Mouse (Mus musculus): ENCODE results near the gene Aup1.

Gene Aup1

DNA sequence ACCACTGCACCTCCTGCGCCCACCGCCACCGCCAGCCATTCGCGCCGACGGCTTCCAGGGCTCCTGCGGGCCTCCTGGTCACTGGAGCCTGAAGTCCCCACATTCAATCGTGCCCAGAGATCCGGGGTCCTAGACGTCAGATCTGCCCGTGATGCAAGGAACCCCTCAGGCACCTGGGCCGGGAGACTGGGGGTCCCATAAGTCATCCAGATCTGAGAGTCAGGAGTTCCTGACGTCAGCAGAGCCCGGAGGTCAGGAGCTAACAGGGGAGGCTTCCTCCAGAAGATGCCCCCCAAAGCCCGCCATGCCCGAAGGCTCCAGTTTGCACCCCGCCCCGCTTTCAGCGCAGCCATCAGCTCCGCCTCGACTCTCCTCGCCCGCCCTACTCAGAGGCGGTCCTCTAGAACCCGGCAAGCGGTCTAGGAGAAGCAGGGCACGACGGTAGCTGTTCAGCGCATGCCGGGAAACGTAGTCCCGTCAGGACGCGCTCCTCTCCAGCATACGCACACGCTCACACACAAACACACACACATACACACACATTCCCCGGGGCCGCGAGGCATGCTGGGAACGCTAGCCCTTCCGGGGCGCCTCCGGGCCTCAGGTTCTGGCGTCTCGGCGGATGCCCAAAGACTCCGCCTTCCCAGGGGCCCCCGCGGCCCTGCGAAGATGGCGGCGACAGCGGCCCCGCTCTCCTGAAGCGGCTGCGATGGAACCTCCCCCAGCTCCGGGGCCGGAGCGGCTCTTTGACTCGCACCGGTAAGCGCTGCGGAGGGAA, at the start of gene Aup1:
Gene Aup1, plus strand, starts transcription at position 448 of the 778 bp plus-strand sequence.
- DNase-seq: peak; percentile 97

DNA sequence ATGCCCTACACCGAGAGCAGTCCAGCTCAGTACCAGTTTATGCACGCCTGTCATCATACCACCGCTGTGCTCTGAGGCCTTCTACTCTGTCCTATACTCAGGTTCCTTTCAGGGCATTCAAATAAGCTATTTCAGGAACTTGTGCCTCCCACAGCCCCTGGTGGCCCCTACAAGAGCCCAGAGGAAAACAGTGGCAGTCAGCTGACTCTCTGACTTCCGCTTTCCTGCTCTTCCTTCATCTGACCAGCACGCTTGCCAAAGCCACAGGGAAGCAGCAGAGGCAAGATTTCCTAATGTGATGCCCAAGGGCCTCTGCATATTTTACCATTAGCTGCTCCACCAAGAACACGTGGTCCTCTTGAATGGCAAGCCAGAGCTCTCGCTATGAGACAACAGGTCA, 49.4 kb upstream of the Aup1 start:
- DNase-seq: no peak

DNA sequence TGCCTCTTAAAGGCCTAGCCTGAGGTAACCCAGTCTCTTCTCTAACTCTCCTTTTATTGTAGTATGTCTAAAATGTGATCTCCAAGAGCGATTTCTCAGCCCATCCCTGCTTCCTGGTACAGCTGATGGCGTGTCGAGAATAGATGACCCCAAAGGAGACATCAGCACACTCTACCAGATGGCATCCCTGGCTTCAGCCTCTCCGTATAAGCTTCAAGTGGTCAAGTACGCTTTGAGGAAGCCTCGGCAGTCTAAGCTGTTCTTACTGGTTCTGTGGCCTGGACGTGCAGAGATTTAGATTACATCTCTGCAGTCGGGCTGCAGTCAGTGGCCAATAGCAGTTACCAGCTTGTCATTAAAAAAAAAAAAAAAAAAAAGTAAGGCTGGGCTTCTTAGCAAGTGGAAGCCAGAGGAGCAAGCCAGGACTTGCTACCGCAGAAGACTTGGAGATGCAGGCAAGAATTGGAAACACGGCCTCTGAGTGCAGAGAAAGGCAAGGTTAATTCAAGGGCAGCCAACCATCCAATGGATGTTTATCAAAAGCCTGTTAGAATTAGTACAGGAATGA, 48.8 kb upstream of the Aup1 start:
- DNase-seq: no peak

DNA sequence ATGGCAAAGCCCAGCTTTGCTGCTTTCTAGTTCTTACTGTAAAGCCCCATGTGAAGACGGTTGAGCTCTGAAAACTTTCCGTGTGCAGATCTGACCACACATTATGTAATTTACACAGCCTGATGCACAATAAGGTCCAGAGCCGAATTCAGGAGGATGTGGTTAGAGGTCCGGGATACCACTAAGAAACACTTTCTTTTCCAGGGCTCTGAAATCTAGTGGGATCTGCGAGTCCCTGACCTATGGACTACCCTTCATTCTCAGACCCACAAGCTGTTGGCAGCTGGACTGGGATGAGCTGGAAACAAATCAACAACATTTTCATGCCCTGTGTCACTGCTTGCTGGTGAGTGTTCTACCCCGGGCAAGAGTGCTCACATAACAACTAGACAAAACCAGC, 48.2 kb upstream of the Aup1 start:
- no peak for DNase-seq

DNA sequence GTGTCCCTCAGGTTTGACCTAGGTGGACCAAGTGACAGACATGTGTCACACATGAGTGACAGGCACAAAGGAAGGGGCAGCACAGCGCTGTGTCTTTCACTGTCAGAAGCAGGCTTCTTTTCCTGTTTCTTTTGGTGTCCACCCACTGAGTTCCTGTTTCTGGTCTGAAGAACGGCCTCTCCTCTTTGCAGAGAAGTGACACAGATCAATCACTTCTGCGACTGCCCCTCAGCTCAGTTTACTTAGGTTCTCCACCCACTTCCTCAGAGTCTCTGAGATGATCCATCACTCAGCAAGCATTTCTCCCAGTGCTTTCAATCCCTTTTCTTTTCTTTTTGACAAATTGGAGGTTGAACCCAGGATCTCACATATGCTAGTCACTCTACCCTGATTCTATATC, 45.7 kb upstream of the Aup1 start:
- no peak for DNase-seq

DNA sequence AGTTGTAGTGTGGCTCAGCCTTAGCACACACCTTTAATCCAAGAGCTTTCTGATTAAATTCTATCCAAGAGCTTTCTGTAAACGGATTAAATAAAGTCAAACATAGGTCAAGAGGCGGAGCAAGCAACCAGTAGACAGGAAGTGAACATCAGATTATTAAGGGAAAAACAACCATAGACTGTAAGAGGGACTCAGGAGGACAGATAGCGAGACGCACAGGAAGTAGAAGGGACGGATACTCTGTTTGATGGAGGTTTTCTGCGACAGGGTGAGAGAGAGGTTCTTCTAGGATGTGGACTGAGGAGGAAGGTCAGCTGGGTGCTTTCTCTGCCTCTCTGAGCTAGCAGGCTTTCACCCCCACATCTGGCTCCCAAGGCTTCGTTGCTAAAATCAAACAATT, 44.3 kb upstream of the Aup1 start:
- no peak for DNase-seq

DNA sequence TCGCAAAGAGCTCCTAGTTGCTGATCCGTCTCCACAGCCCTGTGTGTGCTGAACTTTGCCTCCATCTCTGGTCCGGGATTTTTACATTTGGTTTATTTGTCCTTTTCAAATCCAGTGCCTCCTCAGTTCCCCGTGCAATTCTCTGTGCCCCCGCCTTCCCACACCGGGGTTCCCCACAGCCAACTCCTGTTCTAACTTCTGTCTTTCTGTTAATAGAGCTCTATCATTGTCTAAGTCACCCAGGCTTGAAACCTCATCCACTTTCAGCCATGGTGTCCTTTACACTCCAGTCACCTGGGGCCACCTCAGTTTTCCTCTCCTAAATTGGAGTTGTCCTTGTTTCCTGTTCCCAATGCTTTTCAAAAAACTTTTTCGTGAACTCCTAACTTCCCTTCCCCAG, 43.1 kb upstream of the Aup1 start:
- DNase-seq: no peak

DNA sequence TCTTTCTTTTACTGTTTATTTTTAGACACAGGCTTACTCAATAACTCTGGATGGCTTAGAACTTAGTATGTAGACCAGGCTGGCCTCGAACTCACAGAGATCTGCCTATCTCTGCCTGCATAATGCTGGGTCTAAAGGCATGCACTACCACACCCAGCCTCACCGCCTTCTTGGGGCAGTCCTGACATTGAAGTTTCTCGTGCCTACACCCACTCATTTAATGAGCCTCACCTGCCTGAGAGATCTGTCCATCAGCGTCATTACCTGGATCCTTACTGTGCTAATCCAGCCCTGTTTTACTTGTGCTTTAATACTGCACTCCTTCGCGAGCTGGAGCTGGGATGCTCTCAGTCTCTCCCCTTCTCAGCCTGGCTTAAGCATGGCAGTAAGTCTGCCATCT, 42.6 kb upstream of the Aup1 start:
- no peak for DNase-seq

DNA sequence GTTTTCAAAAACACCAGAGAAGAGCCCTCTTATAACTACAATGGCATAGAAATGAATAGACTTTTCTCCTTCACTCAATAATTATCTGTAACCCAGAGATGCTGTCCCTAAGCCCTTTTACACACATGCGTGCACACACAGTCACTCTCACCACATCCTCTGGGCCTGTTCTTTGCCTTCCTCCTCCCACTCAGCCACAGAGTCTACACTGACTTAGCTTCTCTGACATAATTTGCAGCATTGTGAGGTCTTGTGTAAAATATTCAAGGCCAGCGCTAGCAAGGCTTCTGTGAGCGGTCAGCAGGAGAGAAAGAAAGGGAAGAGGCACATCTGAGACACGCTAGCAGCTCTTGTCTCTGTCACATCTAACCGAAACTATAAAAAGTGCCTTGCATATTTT, 40.9 kb upstream of the Aup1 start:
- no peak for DNase-seq

DNA sequence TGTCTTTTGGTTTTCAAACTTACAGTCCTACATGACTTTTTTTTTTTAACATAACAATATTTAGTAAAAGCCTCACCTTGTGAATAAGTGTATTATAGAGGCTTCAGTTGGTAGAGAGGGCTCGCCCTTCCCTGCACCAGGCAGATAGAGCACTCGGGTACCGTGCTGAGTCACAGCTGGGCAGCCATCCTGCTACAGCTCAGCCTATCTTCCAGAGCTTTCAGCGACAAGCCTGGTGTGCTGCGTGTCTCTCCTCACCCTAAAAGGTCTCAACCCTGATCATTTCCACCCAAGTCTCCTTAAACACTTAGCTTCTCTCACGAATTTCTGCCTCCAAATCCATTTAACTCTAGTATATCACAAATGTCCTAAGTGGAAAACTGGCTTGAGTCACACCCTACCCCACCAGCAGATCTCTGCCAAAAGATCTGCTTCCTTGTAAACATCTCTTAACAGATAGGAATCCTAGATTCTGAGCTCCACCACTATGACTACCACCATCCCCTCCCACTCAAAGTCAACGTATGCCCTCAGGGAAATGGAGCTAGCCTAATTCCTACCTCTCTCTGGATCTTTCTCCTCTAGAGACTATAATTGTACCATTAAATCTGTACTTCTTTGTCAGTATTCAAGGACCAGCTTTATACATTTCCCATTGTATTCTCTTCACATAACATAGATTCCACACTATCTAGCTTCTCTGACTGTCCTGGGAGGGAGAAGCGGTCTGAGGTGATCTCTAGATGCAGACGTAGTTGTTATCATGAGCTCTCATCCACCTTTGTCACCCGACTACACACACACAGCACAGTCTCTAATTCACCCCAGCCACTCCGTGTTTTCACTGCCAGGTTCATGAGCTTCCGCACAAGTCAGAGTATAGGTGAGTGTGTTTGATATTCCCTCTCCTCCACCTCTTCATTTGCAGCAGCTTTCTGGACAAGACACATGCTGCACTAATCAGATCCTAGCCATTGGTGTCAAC, 39.5 kb upstream of the Aup1 start:
- no peak for DNase-seq

DNA sequence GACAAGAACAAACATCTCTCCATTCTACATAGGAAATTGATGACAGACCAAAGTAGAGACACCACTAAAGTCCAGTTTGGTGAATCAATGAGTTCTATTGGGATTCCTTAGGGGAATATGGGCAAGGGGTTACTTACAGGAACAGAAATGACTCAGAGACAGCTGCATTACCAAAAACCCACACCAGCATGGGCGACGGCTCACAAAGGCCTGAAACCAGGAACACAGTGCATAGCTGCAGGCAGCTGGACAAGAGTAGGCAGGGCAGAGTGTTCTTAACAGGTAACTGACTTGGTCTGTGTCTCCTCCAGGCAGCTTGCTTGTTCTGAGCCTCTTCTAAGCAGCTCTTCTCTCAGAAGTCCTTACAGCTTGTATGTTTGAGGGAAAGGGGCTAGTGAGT, 38.6 kb upstream of the Aup1 start:
- no peak for DNase-seq

DNA sequence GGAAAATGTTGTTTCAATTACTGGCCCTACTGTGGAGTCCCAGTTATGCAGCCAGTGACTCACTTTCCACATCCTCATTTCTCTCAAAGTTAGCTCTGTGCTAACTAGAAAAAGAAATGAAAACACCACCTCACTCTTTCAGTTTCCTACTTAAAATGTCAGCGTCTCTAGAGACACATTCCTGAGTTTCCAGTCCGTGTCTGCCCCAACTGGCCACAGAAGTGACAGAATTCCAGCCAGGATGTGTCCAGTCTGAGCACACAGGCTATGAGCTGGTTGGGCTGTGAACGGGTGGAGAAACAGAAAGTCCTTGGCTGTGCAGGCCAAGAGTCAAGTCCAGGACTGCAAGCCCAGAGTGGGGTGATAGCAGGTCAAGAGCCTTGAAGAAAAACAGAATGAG, 37.1 kb upstream of the Aup1 start:
- no peak for DNase-seq

DNA sequence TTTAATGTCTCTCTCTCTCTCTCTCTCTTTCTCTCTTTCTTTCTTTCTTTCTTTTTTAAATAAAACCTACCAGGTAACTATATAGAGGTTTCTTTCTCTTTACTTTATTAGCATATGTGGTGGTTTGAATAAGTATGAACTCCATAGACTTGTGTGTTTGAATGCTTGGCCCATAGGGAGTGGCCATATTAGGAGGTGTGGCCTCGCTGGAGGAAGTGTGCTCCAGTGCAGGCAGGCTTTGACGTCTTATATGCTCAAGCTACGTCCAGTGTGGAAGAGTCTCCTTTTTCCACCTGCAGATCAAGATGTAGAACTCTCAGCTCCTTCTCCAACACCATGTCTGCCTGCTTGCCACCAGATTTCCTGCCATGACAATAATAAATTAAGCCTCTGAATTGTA, 35.3 kb upstream of the Aup1 start:
- no peak for DNase-seq

DNA sequence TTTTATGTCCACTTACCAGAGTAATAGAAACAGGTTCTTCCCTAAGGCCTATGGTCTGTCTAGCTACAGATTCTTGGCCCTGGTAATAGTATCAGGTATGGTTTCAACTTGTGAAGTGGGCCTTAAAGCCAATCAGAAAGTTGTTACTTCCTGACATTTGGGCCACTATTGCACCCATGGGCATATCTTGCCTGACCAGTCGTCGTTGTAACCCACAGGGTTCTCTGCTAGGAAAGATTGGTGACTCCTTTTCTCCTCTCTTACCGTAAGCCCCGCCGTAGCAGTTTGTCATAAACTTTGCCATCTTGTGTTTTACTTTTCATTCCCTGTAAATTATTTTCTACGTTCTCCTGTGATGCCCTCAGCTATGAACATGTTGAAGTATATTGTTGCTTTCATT, 34.2 kb upstream of the Aup1 start:
- DNase-seq: no peak

DNA sequence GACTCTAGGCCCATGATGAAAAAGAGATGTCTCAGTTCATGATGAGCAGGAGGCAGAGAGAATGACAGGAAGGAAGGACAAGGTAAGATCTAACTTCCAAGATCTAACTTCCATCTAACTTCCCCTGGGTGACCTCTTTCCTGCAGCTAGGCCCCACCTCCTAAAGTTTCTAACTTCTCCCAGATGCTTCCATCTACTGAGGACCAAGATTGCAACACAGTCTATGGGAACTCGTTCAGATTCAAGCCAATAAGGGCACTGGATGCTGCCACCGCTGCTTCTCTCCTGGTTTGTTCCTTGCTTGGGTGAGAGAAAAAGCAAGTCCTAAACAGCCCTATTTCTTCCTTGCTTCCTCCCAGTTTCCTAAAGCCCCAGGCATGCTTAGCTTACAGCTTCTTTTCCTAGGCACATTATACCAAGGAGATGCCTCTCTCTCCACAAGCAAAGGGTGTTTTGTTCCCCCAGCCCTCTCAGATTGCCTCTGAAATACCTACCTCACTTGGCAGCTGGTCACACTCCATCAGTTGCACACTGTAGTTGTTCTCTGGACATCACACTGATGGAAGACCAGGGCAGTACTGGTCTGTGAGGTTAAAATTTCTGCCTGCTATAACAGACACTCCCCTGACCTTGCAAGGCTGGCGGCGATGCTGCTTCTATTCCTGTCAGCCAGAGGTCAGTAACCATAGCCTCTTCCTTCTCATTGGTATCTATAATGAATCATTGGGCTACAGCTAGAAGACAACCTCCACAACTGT, 33.3 kb upstream of the Aup1 start:
- DNase-seq: no peak

DNA sequence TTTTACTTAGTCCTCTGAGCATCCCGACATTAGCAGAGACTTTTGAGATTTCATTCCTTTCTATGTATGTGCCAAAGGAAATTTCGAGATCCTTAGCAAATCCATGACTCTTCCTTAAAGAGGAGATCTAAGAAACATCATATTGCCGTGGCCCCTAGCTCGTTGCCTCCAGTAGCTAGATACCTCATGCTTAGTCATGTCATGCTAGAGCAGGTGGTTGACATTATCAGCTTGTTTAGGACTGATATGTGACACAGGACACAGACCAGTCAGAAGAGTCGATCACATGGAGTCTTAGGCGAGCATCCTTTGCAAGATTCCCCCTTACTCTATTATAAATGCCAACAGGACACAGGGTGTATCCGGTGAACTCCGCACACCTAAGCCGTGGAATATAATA, 31.3 kb upstream of the Aup1 start:
- DNase-seq: no peak

DNA sequence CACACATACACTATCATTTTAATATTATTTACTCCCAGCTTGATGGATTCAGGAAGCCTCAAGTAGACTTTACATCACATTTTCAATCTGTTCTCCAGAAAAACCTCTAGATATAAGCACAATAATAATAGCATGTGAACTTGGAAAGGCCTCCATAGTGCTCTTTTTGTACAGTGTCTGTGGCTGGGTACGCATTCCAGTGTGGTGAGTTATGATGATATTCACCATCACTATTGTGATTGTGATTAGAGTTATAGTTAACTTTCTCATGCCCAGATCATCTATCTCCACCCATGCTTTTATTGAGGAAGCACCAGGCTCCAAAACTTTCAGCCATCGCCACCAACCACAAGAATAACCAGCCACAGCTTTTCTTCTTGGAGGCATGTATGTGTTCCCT, 30.5 kb upstream of the Aup1 start:
- no peak for DNase-seq

DNA sequence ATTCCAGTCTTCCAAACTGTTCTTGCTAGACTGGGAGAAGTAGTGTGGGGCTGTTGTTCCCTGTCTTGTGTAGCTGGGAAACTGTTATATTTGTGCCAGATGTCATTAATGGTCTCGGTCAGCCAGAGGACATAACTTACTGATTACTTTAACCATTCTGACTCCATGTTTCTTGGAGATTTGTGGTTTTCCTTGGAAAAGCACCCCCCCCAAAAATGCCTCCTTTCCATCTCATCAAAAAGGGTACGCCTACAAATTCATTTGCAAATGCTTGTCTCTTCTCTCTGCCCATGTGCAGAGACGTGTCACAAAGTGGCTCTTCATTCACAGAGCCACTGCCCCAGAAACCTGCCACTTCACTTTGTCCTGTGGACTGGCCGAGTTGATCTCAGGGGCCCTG, 29.9 kb upstream of the Aup1 start:
- DNase-seq: no peak

DNA sequence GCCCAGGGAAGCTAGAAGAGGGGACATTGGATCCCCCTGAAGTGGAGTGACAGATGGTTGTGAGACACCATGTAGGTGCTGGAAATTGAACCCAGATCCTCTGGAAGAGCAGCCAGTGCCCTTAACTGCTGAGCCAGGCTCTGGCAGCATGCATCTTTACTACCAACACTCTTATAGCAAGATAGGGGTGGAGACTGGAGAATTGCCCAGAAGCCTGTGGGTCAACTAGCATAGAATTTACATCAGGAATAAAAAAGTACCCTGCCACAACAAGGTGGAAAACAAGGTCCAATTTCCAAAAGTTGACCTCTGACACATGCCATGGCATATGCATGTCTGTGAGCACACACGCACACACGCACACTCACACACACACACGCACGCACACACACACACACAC, 29.1 kb upstream of the Aup1 start:
- no peak for DNase-seq

DNA sequence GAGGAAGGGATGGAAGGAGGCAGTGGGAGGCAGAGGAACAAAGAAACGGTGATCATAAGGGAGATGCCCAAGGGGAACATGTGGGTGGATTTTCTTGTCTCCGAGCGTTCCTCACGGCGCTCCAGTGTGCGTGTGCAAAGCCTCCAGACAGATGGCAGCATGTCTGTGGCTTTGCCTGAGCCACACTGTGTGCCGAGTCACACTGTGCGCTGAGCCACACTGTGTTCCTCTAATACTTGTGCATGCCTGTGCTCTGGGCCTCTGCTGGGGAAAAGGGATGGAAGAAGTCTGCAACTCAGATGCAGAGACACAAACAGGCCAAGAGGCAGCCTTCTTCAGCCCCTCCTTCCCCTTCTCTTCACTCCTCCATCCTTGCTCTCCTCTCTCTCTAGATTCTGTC, 27.0 kb upstream of the Aup1 start:
- DNase-seq: no peak

DNA sequence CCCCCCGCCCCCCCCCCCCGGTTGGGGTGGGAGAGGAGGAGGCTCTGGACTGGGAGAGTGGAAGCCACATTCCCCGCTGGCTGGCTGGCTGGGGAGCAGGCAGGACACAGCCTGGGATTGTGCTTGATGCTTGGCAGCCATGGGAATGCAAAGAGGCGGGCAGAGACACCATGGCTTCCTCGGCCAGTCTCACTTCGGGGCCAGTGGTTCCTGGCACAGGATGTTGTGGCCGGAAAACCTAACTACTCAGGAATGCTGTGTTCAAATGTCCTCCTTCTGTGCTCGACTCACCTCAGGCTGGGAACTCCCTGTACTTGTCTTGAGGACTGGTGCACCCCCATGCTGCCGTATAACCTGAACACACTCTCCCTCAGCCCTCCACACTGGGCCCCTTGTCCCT, 26.6 kb upstream of the Aup1 start:
- no peak for DNase-seq

DNA sequence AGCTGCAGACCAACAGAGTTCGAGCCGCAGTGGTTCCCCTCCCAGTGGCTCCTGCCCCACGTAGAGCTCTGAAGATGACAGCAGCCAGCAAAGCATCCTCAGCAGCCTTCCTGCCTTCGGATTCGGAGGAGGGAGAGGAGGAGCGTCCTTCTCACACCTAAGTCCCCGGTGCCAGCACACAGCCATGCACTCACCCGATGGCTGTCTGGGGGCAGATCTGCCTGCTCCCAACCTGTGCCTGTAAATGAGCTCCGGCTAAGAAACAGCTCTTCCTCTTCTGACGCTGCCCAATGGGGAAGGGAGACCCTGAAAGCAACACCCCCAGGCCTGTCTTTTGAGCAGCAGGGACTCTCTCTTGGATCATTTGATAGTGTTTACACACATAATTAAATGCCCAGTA, 24.5 kb upstream of the Aup1 start:
- no peak for DNase-seq

DNA sequence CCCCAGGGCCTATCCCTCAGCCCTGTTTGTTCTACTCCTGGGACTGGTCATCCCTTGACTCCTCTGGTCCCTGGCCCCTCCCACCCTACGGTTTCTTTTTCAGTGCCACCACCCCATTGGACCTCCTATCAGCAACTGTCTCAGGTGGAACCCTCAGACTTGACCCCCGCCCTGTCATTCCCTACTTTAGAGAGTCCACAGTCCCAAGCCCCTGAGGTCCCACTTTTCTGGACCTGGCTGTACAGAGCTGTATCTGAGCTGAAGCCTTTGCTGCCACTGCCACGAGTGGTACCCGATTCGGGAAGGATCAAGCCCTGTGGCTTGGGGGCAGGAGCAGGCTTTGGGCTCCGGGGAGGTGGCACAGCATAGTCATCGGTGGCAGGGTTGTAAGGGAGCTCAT, 23.2 kb upstream of the Aup1 start:
- DNase-seq: no peak

Data from cerebellum, adult 11-12 months (tissue).